Mouse (Mus musculus) liver, embryonic 14.5 days (tissue): ENCODE measurements around the gene Ankrd55.
"Not testable (repeated sequence)": the region's sequence is repeated elsewhere in the genome, so short reads cannot be mapped to it uniquely, and the experiment has no call there.

Source experiments
- CTCF ChIP-seq: IDR thresholded peaks from 2 replicates; pipeline ENCODE4 v1.5.1; 2016; ENCODE audit warnings: antibody characterized with exemption, low read depth, control low read depth
- EP300 ChIP-seq: IDR thresholded peaks from 2 replicates; pipeline ENCODE4 v1.6.1; 2016; ENCODE audit warnings: antibody characterized with exemption, low read depth

DNA sequence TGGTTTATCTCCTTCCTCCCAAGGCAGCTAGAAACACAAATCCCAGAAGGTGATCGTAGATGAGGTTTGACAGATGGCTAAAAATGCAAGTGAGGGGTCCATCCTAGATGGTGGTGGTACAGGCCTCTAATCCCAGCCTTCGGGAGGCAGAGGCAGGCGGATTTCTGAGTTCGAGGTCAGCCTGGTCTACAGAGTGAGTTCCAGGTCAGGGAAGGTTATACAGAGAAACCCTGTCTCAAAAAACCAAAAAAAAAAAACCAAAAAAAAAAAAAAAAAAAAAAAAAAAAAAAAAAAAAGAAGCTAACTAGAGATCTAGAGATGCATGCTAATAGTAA lies 138.9 kb downstream of the Ankrd55 start:
- TF ChIP-seq CTCF, EP300: not testable (repeated sequence)
